Mouse (Mus musculus) hindbrain, embryonic 10.5 days (tissue): ENCODE measurements at regions not wholly inside any gene's neighbourhood (a gene's known extent, or its start where the extent isn't known, plus 50 kb on each side); places are given as distances from the start of the nearest gene placed in this dataset.

ENCODE experiments used
- DNase-seq: peaks from one replicate; pipeline ENCODE4 v3.0.0-alpha.2; 2017; ENCODE audit warnings: low spot score
- H3K27ac ChIP-seq: fragments of 300-500 bp; sonication (generic); 2 replicates; pipeline ENCODE4 v1.5.1; 2016; ENCODE audit warnings: mild to moderate bottlenecking, moderate library complexity
- H3K27me3 ChIP-seq: fragments of 300-500 bp; sonication (generic); 2 replicates; pipeline ENCODE4 v1.6.1; 2016; ENCODE audit warnings: mild to moderate bottlenecking; ENCODE audit not compliant: poor library complexity, insufficient read depth, severe bottlenecking
- H3K36me3 ChIP-seq: fragments of 300-500 bp; sonication (generic); 2 replicates; pipeline ENCODE4 v1.6.1; 2016; ENCODE audit warnings: mild to moderate bottlenecking, moderate library complexity
- H3K4me1 ChIP-seq: fragments of 300-500 bp; sonication (generic); replicated peaks from 2 replicates; pipeline ENCODE4 v1.6.1; 2016; ENCODE audit warnings: mild to moderate bottlenecking
- H3K4me3 ChIP-seq: fragments of 300-500 bp; sonication (generic); 2 replicates; pipeline ENCODE4 v1.5.1; 2016; ENCODE audit warnings: mild to moderate bottlenecking, moderate library complexity
- H3K9me3 ChIP-seq: fragments of 300-500 bp; sonication (generic); 2 replicates; pipeline ENCODE4 v1.6.1; 2016; ENCODE audit warnings: mild to moderate bottlenecking, moderate library complexity
- WGBS: fragments of 180-500 bp; shearing (Covaris S2); methylation state at CpG from one replicate; pipeline ENCODE4 v1.1.7; 2016; 5-methylcytosine and 5-hydroxymethylcytosine counted together

DNA sequence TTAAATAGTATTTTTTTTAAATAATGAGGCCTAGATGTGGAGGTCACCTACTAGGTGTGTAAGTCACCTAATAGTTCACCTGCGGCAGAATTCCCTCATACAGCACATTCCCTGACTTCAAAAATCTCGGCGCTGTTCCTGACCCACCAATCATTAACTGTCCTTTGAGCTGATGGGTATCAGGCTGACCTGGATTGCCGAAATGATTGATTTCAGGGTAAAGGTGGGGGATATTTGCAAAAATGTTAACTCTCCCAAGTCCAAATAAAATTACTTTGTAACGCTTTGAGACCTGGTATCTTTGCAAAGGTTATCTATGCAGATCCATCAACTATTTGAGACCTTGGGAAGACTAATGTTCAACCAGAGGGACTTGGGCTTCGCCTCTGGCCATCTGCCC, 82.9 kb upstream of the Pced1b start:
- H3K9me3 ChIP-seq = no peaks in the 10 kb centered on the region
- no peak for DNase-seq
- no peak overlapping the region for H3K27ac ChIP-seq
- H3K27me3 ChIP-seq = no peaks in the 10 kb centered on the region
- no peak overlapping the region for H3K4me3 ChIP-seq
- no peaks in the 10 kb centered on the region for H3K36me3 ChIP-seq
- no peaks in the 10 kb centered on the region for H3K4me1 ChIP-seq
- WGBS = 92% methylated on average over 6 of the region's 6 CpGs

DNA sequence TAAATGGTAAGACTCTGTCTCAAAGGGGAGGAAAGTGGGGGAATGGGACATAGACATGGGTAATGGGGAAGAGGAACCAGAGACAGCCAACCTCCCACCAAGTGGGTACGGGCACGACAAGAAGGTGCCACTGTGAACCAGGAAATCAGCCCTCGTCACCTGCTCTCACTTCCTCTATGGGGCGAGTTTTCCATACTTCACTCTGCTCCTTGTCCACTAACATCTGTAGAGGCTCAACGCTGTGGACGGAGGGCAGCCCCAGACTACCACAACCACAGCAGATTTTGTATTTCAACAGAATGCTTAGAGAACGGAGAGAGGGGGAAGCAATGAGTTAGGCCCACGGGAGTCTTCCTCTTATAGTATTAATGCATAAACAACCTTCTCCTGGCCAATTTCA, 83.8 kb upstream of the Pced1b start:
- 92% methylated on average over 8 of the region's 8 CpGs for WGBS
- Histone ChIP-seq H3K27me3 (no peaks in the 10 kb centered on the region), H3K4me1 (no peaks in the 10 kb centered on the region), H3K27ac (no peak overlapping the region), H3K4me3 (no peak overlapping the region), H3K9me3 (no peaks in the 10 kb centered on the region), H3K36me3 (no peaks in the 10 kb centered on the region)
- DNase-seq = no peak

DNA sequence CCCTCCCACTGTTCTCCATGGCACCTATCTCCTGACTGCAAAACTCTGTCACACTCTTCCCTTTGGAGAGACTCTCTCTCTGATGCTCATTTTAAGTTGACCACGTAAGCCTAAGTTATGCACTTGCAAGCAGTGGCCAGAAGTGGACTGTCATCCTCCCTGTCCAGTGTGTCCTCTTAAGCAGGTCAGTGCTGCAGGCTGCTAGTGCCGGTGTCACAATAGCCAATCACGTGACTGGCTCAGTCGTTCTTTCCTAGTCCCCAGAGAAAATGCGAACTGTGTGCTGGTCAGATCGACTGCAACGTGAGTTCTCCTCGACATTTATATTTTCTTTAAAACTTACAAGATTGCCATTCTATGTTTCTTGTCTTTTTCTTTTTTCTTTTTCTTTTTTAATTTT, 84.6 kb upstream of the Pced1b start:
- Histone ChIP-seq H3K27ac (no peak overlapping the region), H3K27me3 (no peaks in the 10 kb centered on the region), H3K4me1 (no peaks in the 10 kb centered on the region), H3K9me3 (no peaks in the 10 kb centered on the region), H3K4me3 (no peak overlapping the region), H3K36me3 (no peaks in the 10 kb centered on the region)
- WGBS = 86% methylated on average over 8 of the region's 8 CpGs
- no peak for DNase-seq

GRCm38 (mm10) chr15:97161530-97161929, 85.4 kb upstream of the Pced1b start:
- no peak for DNase-seq
- 92% methylated on average over 5 of the region's 5 CpGs for WGBS

GRCm38 (mm10) chr15:97152354-97152753, 94.6 kb upstream of the Pced1b start:
- Histone ChIP-seq H3K4me1 (no peaks in the 10 kb centered on the region), H3K27me3 (no peaks in the 10 kb centered on the region), H3K9me3 (no peaks in the 10 kb centered on the region), H3K4me3 (no peak overlapping the region), H3K27ac (no peak overlapping the region), H3K36me3 (no peaks in the 10 kb centered on the region)
- DNase-seq = no peak
- WGBS = 82% methylated on average over 8 of the region's 8 CpGs

More at GRCm38 (mm10) chr15:97161530-97161929, 85.4 kb upstream of the Pced1b start:
- H3K27ac ChIP-seq = no peak overlapping the region
- H3K36me3 ChIP-seq = no peaks in the 10 kb centered on the region
- H3K4me1 ChIP-seq = no peaks in the 10 kb centered on the region
- no peaks in the 10 kb centered on the region for H3K27me3 ChIP-seq
- no peaks in the 10 kb centered on the region for H3K9me3 ChIP-seq
- H3K4me3 ChIP-seq = no peak overlapping the region

DNA sequence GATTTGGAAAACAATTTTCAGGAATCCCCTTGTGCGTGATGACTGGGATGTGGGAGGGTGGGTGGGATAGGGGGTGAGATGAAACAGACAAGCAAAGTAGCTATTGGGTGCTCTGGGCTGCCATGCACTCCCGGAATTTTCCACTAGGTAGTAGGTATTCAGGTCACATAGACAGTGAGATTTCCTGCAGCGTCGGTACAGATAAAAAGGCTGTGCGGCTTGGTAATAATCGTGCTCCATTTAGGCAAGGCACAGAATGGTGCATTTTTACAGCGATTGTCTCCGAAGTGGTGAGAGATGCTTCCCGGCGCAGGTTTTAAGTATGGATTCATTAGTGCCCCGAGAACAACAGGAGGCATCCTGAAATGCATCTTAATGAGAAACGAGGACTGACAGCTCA, 95.1 kb upstream of the Pced1b start:
- H3K4me3 ChIP-seq = no peak overlapping the region
- WGBS = 92% methylated on average over 12 of the region's 12 CpGs
- no peak for DNase-seq
- H3K4me1 ChIP-seq = no peaks in the 10 kb centered on the region
- no peaks in the 10 kb centered on the region for H3K9me3 ChIP-seq
- H3K27me3 ChIP-seq = no peaks in the 10 kb centered on the region
- H3K36me3 ChIP-seq = no peaks in the 10 kb centered on the region
- no peak overlapping the region for H3K27ac ChIP-seq

DNA sequence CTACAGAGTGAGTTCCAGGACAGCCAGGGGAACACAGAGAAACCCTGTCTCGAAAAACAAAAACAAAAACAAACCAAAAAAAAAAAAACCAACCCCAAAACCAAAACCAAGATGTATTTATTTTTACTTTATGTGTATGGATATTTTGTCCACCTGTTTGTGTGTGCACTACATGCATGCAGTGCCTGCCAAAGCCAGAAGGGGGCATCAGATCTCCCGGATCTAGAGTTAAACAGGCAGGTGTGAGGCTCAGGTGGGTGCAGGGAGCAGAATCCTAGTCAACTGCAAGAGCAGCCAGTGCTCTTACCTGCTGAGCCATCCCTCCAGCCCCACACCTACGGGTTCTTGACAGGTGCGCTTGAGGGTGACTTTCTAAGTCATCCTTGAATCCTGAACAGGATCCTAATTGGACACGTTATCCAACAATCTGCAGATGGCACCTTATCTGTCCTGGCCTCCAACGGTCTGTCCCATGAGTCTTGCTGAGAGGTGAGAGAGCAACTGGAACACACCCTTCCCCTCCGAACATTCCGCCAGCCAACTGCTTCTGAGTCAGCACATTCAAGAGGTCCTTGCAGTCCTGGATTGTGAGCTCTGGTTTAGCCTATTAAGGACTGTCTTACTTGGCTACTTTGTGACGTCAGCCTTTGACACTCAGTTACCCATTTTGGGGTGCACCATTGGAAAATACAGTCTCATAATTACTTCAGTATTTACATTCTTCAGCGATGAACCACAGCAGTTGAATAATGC, 95.4 kb upstream of the Slc38a4 start:
- Histone ChIP-seq H3K36me3 (no peaks in the 10 kb centered on the region), H3K4me3 (no peak overlapping the region), H3K9me3 (no peaks in the 10 kb centered on the region), H3K27me3 (no peaks in the 10 kb centered on the region), H3K27ac (no peak overlapping the region), H3K4me1 (no peaks in the 10 kb centered on the region)
- WGBS = 93% methylated on average over 10 of the region's 10 CpGs
- no peak for DNase-seq

- DNase-seq = no peak
- no peaks in the 10 kb centered on the region; the same call in 1 of the 2 replicates for H3K4me1 ChIP-seq
- no peak overlapping the region for H3K27ac ChIP-seq
- H3K36me3 ChIP-seq = no peaks in the 10 kb centered on the region
- peaks cover 6% of the 10 kb centered on the region; the same call in 1 of the 2 replicates for H3K9me3 ChIP-seq
- H3K4me3 ChIP-seq = no peak overlapping the region
- WGBS = 88% methylated on average over 2 of the region's 2 CpGs
- H3K27me3 ChIP-seq = no peaks in the 10 kb centered on the region
Measured at GRCm38 (mm10) chr15:97141958-97142357, 86.2 kb upstream of the Slc38a4 start.

GRCm38 (mm10) chr15:97138265-97138664, 82.5 kb upstream of the Slc38a4 start:
- Histone ChIP-seq H3K27ac (no peak overlapping the region), H3K27me3 (no peaks in the 10 kb centered on the region), H3K4me1 (no peaks in the 10 kb centered on the region; the same call in 1 of the 2 replicates), H3K36me3 (no peaks in the 10 kb centered on the region), H3K4me3 (no peak overlapping the region), H3K9me3 (peaks cover 6% of the 10 kb centered on the region; the same call in 1 of the 2 replicates)
- no peak for DNase-seq
- WGBS = 83% methylated on average over 3 of the region's 3 CpGs

GRCm38 (mm10) chr15:97135291-97135690, 79.5 kb upstream of the Slc38a4 start:
- Histone ChIP-seq H3K27me3 (no peaks in the 10 kb centered on the region), H3K36me3 (no peaks in the 10 kb centered on the region), H3K9me3 (peaks cover 6% of the 10 kb centered on the region; the same call in 1 of the 2 replicates), H3K27ac (no peak overlapping the region), H3K4me1 (no peaks in the 10 kb centered on the region; the same call in 1 of the 2 replicates), H3K4me3 (no peak overlapping the region)
- WGBS = 16% methylated on average over 11 of the region's 11 CpGs
- peak; percentile 47 for DNase-seq

DNA sequence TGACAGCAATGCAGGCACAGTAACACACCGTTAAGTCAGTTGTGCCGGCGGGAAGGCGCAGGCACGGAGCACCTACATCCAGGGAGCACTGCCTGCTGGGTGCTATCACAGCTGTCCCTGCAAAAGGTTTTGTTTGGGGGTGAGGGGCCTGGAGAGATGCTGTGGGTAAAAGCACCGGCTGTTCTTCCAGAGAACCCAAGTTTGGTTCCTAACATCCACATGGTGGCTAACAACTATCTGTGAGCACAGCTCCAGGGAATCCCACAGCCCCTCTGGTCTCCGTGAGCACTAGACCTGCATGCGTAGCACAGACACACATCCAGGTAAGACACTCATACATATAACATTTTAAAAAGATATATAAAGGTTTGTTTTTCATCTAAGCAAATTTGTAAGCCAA, 72.0 kb upstream of the Slc38a4 start:
- DNase-seq = no peak
- Histone ChIP-seq H3K9me3 (no peaks in the 10 kb centered on the region), H3K27me3 (no peaks in the 10 kb centered on the region), H3K36me3 (no peaks in the 10 kb centered on the region), H3K4me1 (no peaks in the 10 kb centered on the region), H3K27ac (no peak overlapping the region), H3K4me3 (no peak overlapping the region)
- WGBS = 93% methylated on average over 8 of the region's 8 CpGs

- 86% methylated on average over 15 of the region's 15 CpGs for WGBS
- H3K27ac ChIP-seq = no peak overlapping the region
- H3K9me3 ChIP-seq = no peaks in the 10 kb centered on the region
- H3K4me1 ChIP-seq = no peaks in the 10 kb centered on the region
- H3K36me3 ChIP-seq = no peaks in the 10 kb centered on the region
- no peaks in the 10 kb centered on the region for H3K27me3 ChIP-seq
- H3K4me3 ChIP-seq = no peak overlapping the region
- no peak for DNase-seq
Measured at GRCm38 (mm10) chr15:97125836-97126822, 70.4 kb upstream of the Slc38a4 start.

- Histone ChIP-seq H3K27me3 (no peaks in the 10 kb centered on the region), H3K4me3 (no peak overlapping the region), H3K36me3 (no peaks in the 10 kb centered on the region), H3K9me3 (no peaks in the 10 kb centered on the region), H3K27ac (no peak overlapping the region), H3K4me1 (no peaks in the 10 kb centered on the region)
- no peak for DNase-seq
- 82% methylated on average over 6 of the region's 6 CpGs for WGBS
Measured at GRCm38 (mm10) chr15:97122263-97122662, 66.5 kb upstream of the Slc38a4 start.
